Mouse (Mus musculus) embryo, embryonic 10.5 days (tissue): ENCODE measurements around the gene Mcpt2.
"Not testable (repeated sequence)": the region's sequence is repeated elsewhere in the genome, so short reads cannot be mapped to it uniquely, and the experiment has no call there.

Experiments used
- DNase-seq: peaks from one replicate; pipeline ENCODE4 v3.0.0-alpha.2; 2015; ENCODE audit warnings: low spot score

Mcpt2 gene

GRCm38 (mm10) chr14:56041792-56042191 lies at the start of gene Mcpt2:
TSS of gene Mcpt2 (plus strand) at chr14:56042041.
- not testable (repeated sequence) for DNase-seq

GRCm38 (mm10) chr14:56013147-56013546 lies 28.7 kb upstream of the Mcpt2 start:
- DNase-seq, result no peak

GRCm38 (mm10) chr14:56013924-56014323 lies 27.9 kb upstream of the Mcpt2 start:
- DNase-seq, result no peak

- DNase-seq, result not testable (repeated sequence)
Observed at GRCm38 (mm10) chr14:56017671-56018070, 24.2 kb upstream of the Mcpt2 start, which contains the start of gene Mcpt1. TSS of gene Mcpt1 (plus strand) at chr14:56017971.

GRCm38 (mm10) chr14:56019446-56019845 lies 22.4 kb upstream of the Mcpt2 start:
- no peak for DNase-seq

GRCm38 (mm10) chr14:56021305-56021704 lies 20.5 kb upstream of the Mcpt2 start:
- DNase-seq, result not testable (repeated sequence)

GRCm38 (mm10) chr14:56030395-56030794 lies 11.4 kb upstream of the Mcpt2 start, which contains the start of gene Mcpt9:
TSS of gene Mcpt9 (minus strand) at chr14:56030495.
- not testable (repeated sequence) for DNase-seq

GRCm38 (mm10) chr14:56034433-56034832 lies 7.4 kb upstream of the Mcpt2 start:
- no peak for DNase-seq

- no peak for DNase-seq
Observed at GRCm38 (mm10) chr14:56055408-56055807, 13.6 kb downstream of the Mcpt2 start.

GRCm38 (mm10) chr14:56057722-56058121 lies 15.9 kb downstream of the Mcpt2 start:
- no peak for DNase-seq

GRCm38 (mm10) chr14:56062213-56062612 lies 20.4 kb downstream of the Mcpt2 start, which contains the start of gene Mcpt4:
TSS of gene Mcpt4 (minus strand) at chr14:56062313.
- not testable (repeated sequence) for DNase-seq

- DNase-seq, result no peak
Observed at GRCm38 (mm10) chr14:56082016-56082415, 40.2 kb downstream of the Mcpt2 start.

- no peak for DNase-seq
Observed at GRCm38 (mm10) chr14:56085167-56085566, 43.3 kb downstream of the Mcpt2 start, which contains the start of gene Mcpt8. TSS of gene Mcpt8 (minus strand) at chr14:56085273.

- DNase-seq, result no peak
Observed at GRCm38 (mm10) chr14:56086711-56087110, 44.9 kb downstream of the Mcpt2 start.

- DNase-seq, result no peak
Observed at GRCm38 (mm10) chr14:56093353-56093752, 51.5 kb downstream of the Mcpt2 start.
